Mouse (Mus musculus): ENCODE data around the gene Igfbp4. TPM values are rescaled to one million over a fixed set of nuclear protein-coding genes. Genes with fewer than 3 reads are reported as not detected.

Igfbp4 gene
- total and polyA plus RNA-seq, 3 experiments: 89.8 to 221 TPM; not detected in 1

DNA sequence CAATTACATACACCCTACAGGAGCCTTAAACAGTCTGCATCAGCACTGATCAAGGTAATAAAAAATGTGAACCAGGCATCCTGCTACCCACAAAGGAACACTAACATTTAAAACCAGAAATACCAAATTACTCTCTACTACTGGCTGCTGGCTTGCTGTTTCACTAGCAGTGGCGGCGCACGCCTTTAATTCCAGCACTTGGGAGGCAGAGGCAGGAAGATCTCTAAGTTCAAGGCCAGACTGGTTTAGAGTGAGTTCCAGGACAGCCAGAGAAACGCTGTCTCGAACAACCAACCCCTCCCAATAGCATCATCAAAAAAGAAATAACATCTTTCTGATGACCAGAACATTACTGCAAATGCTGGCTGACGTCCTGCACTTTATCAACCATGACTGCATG lies 21.2 kb upstream of the Igfbp4 start:
- Histone ChIP-seq H3K27ac (ENCODE audit: control insufficient read depth, low read depth, low read length) (no peak overlapping the region), H3K4me3 (ENCODE audit: control insufficient read depth in 1 of 2, insufficient read depth in 1 of 2, low read depth in 2 of 2, low read length in 2 of 2) (no peak overlapping the region), H3K9me3 (replicated peaks; ENCODE audit: insufficient read depth, low read length) (no peaks in the 10 kb centered on the region), H3K36me3 (ENCODE audit: control insufficient read depth in 1 of 2, insufficient read depth in 2 of 2, low read length in 2 of 2) (peaks cover 55 to 76% of the 10 kb centered on the region in 2 experiments), H3K79me2 (ENCODE audit: control insufficient read depth, insufficient read depth, low read length, poor library complexity) (peaks cover 43% of the 10 kb centered on the region), H3K4me1 (ENCODE audit: control insufficient read depth in 1 of 2, insufficient read depth in 2 of 2, low read length in 2 of 2) (peaks cover 0 to 11% of the 10 kb centered on the region in 2 experiments; a peak in 3 of 4 replicates), H3K9ac (ENCODE audit: control insufficient read depth, low read depth, low read length, poor library complexity, severe bottlenecking) (no peak overlapping the region), H3K27me3 (ENCODE audit: control insufficient read depth in 1 of 2, insufficient read depth in 2 of 2, low read length in 2 of 2) (no peaks in the 10 kb centered on the region)
- DNase-seq (ENCODE audit: low read depth, low spot score): no peak
- TF ChIP-seq KAT2A (conservative IDR thresholded peaks at IDR 0.05; ENCODE audit: low read depth, low read length): no peak
- TF ChIP-seq MAZ (IDR thresholded peaks at IDR 0.05; ENCODE audit: low read depth, low read length): no peak
- no peak for TF ChIP-seq USF1 (IDR thresholded peaks at IDR 0.05; ENCODE audit: low read depth, low read length)
- TF ChIP-seq TCF12 (IDR thresholded peaks at IDR 0.05; ENCODE audit: low read depth, low read length): no peak
- no peak for TF ChIP-seq ELF1 (IDR thresholded peaks at IDR 0.05; ENCODE audit: low read depth, low read length)
- no peak for TF ChIP-seq MYC (IDR thresholded peaks at IDR 0.05; ENCODE audit: low read depth, low read length)
- no peak for TF ChIP-seq USF2 (IDR thresholded peaks at IDR 0.05; ENCODE audit: borderline replicate concordance in 1 of 2, insufficient read depth in 1 of 2, low read depth in 1 of 2, low read length in 2 of 2)
- no peak for TF ChIP-seq SMC3 (IDR thresholded peaks at IDR 0.05; ENCODE audit: low read depth, low read length)
- TF ChIP-seq SIN3A (IDR thresholded peaks at IDR 0.05; ENCODE audit: low read length): no peak
- no peak for TF ChIP-seq EP300 (IDR thresholded peaks at IDR 0.05; ENCODE audit: low read depth in 1 of 2, low read length in 2 of 2)
- TF ChIP-seq HCFC1 (IDR thresholded peaks at IDR 0.05; ENCODE audit: low read depth, low read length): no peak
- no peak for TF ChIP-seq GATA1 (IDR thresholded peaks at IDR 0.05; ENCODE audit: low read depth, low read length)
- TF ChIP-seq MXI1 (IDR thresholded peaks at IDR 0.05; ENCODE audit: low read depth, low read length): no peak
- TF ChIP-seq RAD21 (IDR thresholded peaks at IDR 0.05; ENCODE audit: low read depth, low read length): no peak
- no peak for TF ChIP-seq POLR2AphosphoS5 (IDR thresholded peaks at IDR 0.05; ENCODE audit: borderline replicate concordance, low read depth, low read length)
- TF ChIP-seq E2F4 (IDR thresholded peaks at IDR 0.05; ENCODE audit: borderline replicate concordance, low read depth, low read length): no peak
- TF ChIP-seq ZC3H11A (IDR thresholded peaks at IDR 0.05; ENCODE audit: low read depth, low read length): no peak

DNA sequence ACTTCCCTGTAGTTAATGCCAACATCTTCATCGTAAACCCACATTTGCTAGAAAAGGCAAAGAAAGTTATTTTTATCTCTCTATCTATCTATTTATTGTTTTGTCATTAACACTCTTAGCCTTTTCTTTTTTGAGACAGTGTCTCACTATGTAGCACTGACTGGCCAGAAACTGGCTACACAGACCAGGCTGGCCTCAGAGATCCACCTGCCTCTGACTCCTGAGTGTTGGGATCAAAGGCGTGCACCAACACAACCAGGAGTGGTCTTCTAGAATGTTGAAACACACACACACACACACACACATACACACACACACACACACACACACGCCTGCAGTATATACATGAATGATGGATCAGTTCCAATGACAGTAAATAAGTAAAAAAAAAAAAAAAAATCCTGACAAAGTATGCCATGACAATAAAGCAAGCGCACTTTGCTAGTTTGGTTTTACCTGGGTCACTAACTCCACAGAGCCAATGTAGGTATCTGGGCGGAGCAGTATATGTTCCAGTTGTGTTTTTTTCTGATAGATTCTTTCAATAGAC lies 18.6 kb upstream of the Igfbp4 start:
- no peak for DNase-seq (ENCODE audit: low read depth, low spot score)
- Histone ChIP-seq H3K4me1 (ENCODE audit: control insufficient read depth in 1 of 2, insufficient read depth in 2 of 2, low read length in 2 of 2) (peaks cover 0 to 11% of the 10 kb centered on the region in 2 experiments; a peak in 3 of 4 replicates), H3K27ac (ENCODE audit: control insufficient read depth, low read depth, low read length) (no peak overlapping the region), H3K79me2 (ENCODE audit: control insufficient read depth, insufficient read depth, low read length, poor library complexity) (peaks cover 42% of the 10 kb centered on the region), H3K9ac (ENCODE audit: control insufficient read depth, low read depth, low read length, poor library complexity, severe bottlenecking) (peak overlapping the region; percentile 97), H3K36me3 (ENCODE audit: control insufficient read depth in 1 of 2, insufficient read depth in 2 of 2, low read length in 2 of 2) (peaks cover 46 to 50% of the 10 kb centered on the region in 2 experiments), H3K27me3 (ENCODE audit: control insufficient read depth in 1 of 2, insufficient read depth in 2 of 2, low read length in 2 of 2) (no peaks in the 10 kb centered on the region), H3K9me3 (replicated peaks; ENCODE audit: insufficient read depth, low read length) (no peaks in the 10 kb centered on the region), H3K4me3 (ENCODE audit: control insufficient read depth in 1 of 2, insufficient read depth in 1 of 2, low read depth in 2 of 2, low read length in 2 of 2) (peak overlapping the region; percentile 88 to 93)
- TF ChIP-seq TCF12 (IDR thresholded peaks at IDR 0.05; ENCODE audit: low read depth, low read length) (no peak), SIN3A (IDR thresholded peaks at IDR 0.05; ENCODE audit: low read length) (peak; percentile 53), MAFK (IDR thresholded peaks at IDR 0.05; ENCODE audit: borderline replicate concordance, low read depth, low read length) (no peak), UBTF (IDR thresholded peaks at IDR 0.05; ENCODE audit: borderline replicate concordance, insufficient read depth, low read depth, low read length) (0 out of 2 replicates have a peak, but pooled peaks have one; percentile 17), ZNF384 (IDR thresholded peaks at IDR 0.05; ENCODE audit: low read depth, low read length) (peak; percentile 45; the same call in 1 of the 2 replicates), MAZ (IDR thresholded peaks at IDR 0.05; ENCODE audit: low read depth, low read length) (0 out of 2 replicates have a peak, but pooled peaks have one; percentile 39), TBP (IDR thresholded peaks at IDR 0.05; ENCODE audit: low read depth, low read length) (0 out of 2 replicates have a peak, but pooled peaks have one; percentile 16)
